10 mouse cellular contexts compared by ENCODE assay signal in the genomic region with DNA sequence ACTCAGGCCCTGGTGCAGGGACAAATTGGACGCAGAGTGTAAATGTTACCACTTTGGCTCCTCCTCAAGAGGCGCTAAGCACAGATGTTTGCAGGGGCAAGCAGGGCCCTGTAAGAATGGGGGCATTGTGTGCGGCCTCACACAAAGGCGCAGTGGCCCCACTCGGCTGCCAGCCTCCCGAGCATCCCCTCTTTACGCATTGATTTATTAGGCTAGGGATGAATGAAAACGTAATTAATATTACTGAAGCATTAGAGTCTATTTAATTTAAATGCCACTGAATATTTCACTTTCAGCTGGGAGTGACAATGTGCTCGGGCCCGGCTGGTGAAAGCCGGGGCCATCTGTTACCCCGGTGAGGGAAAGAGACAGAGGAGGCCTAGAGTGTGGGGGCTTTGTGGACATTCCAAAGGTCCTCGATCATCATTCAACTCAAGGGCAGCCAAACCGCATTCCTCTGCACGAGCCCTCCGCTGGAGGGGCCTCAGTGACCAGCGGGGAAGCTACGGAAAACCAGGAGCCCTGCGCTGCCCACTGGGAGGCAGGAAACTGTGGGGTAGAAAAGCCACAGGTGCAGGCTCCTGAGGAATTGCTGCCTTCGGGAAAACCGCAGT. TPM values are rescaled to one million over a fixed set of nuclear protein-coding genes. Genes with fewer than 3 reads are reported as not detected.
A peak's percentile ranks its signal among the peaks of the same experiment; 100 is the strongest.
DNase-seq lines count a peak whose midpoint lies in the region; ATAC-seq and TF ChIP-seq lines count a peak whose summit lies in the region.
"Had no signal": no experiment of that assay in that cellular context is flagged by ENCODE, and none has a peak within 500 bp of the region (broad histone marks: within the 10 kb centered on the region; RNA-seq: fewer than 3 reads in every experiment).

No protein-coding gene starts in this region.

- 0 out of 2 replicates have a peak, but pooled peaks cover 5% of the 10 kb centered on the region for H3K27me3 ChIP-seq in intestine, embryonic 14.5 days (replicated peaks; ENCODE audit: control insufficient read depth, insufficient read depth, low read length)
- H3K27me3 ChIP-seq in intestine, postnatal 0 days (replicated peaks; ENCODE audit: control insufficient read depth, insufficient read depth, low read length), result 0 out of 2 replicates have a peak, but pooled peaks cover 6% of the 10 kb centered on the region
- no peaks in the 10 kb centered on the region; the same call in 1 of the 2 replicates for H3K27me3 ChIP-seq in forebrain, embryonic 14.5 days (replicated peaks; ENCODE audit: control insufficient read depth, insufficient read depth, low read length)
- H3K27me3 ChIP-seq in midbrain, embryonic 12.5 days, result peaks cover 80% of the 10 kb centered on the region

- peak; percentile 59 for DNase-seq in intestine, embryonic 14.5 days (ENCODE audit: low spot score)
- peak; percentile 74 for DNase-seq in brain, adult 2 months (ENCODE audit: low read depth, low spot score)
- DNase-seq in forebrain, embryonic 14.5 days (ENCODE audit: low spot score), result peak; percentile 81
- no peak for DNase-seq in adrenal gland, adult 8-10 months
- no peak for DNase-seq in thymus, postnatal 14 days
- no peak for DNase-seq in urinary bladder, postnatal 10 days (ENCODE audit: low spot score)

- 6% methylated on average over 21 of the region's 21 CpGs for WGBS in intestine, embryonic 14.5 days
- WGBS in intestine, postnatal 0 days, result 9% methylated on average over 21 of the region's 21 CpGs
- WGBS in forebrain, embryonic 14.5 days, result 2% methylated on average over 21 of the region's 21 CpGs
- 3% methylated on average over 21 of the region's 21 CpGs for WGBS in midbrain, embryonic 12.5 days

- TF ChIP-seq CTCF in intestine, postnatal 0 days (IDR thresholded peaks at IDR 0.05; ENCODE audit: low read depth), result no peak

- no peak overlapping the region for H3K9ac ChIP-seq in intestine, embryonic 14.5 days (ENCODE audit: low read length)
- no peak overlapping the region for H3K9ac ChIP-seq in intestine, postnatal 0 days (ENCODE audit: low read depth, low read length)
- no peak overlapping the region for H3K9ac ChIP-seq in forebrain, embryonic 14.5 days (ENCODE audit: low read length)
- H3K9ac ChIP-seq in midbrain, embryonic 12.5 days (replicated peaks), result no peak overlapping the region
- H3K9ac ChIP-seq: liver, embryonic 14.5 days had no signal

- H3K4me1 ChIP-seq in intestine, embryonic 14.5 days (replicated peaks; ENCODE audit: control insufficient read depth, insufficient read depth, low read length), result peaks cover 6% of the 10 kb centered on the region
- H3K4me1 ChIP-seq in intestine, postnatal 0 days (replicated peaks; ENCODE audit: control insufficient read depth, insufficient read depth, low read length), result no peaks in the 10 kb centered on the region
- H3K4me1 ChIP-seq in forebrain, embryonic 14.5 days (ENCODE audit: control insufficient read depth, insufficient read depth, low read length), result peaks cover 20% of the 10 kb centered on the region
- peaks cover 44% of the 10 kb centered on the region for H3K4me1 ChIP-seq in midbrain, embryonic 12.5 days

- H3K36me3 ChIP-seq in intestine, embryonic 14.5 days (ENCODE audit: control insufficient read depth, insufficient read depth, low read length), result no peaks in the 10 kb centered on the region
- H3K36me3 ChIP-seq in intestine, postnatal 0 days (ENCODE audit: control insufficient read depth, insufficient read depth), result no peaks in the 10 kb centered on the region
- H3K36me3 ChIP-seq in forebrain, embryonic 14.5 days (ENCODE audit: control insufficient read depth, insufficient read depth, low read length), result no peaks in the 10 kb centered on the region
- no peaks in the 10 kb centered on the region for H3K36me3 ChIP-seq in midbrain, embryonic 12.5 days

- no peaks in the 10 kb centered on the region for H3K9me3 ChIP-seq in intestine, embryonic 14.5 days (ENCODE audit: control insufficient read depth, low read length)
- H3K9me3 ChIP-seq in intestine, postnatal 0 days (ENCODE audit: control insufficient read depth), result no peaks in the 10 kb centered on the region
- no peaks in the 10 kb centered on the region for H3K9me3 ChIP-seq in forebrain, embryonic 14.5 days (replicated peaks; ENCODE audit: control insufficient read depth, low read length)
- no peaks in the 10 kb centered on the region for H3K9me3 ChIP-seq in midbrain, embryonic 12.5 days

- H3K27ac ChIP-seq in intestine, embryonic 14.5 days (ENCODE audit: low read depth), result no peak overlapping the region
- H3K27ac ChIP-seq in intestine, postnatal 0 days (ENCODE audit: low read depth, low read length), result no peak overlapping the region
- H3K27ac ChIP-seq in forebrain, embryonic 14.5 days (ENCODE audit: low read depth, low read length), result no peak overlapping the region
- H3K27ac ChIP-seq in midbrain, embryonic 12.5 days (replicated peaks), result peak overlapping the region; percentile 70
- H3K27ac ChIP-seq: liver, embryonic 14.5 days had no signal

- H3K4me3 ChIP-seq in intestine, embryonic 14.5 days (ENCODE audit: low read depth, low read length), result no peak overlapping the region
- no peak overlapping the region for H3K4me3 ChIP-seq in intestine, postnatal 0 days (ENCODE audit: low read depth, low read length)
- H3K4me3 ChIP-seq in forebrain, embryonic 14.5 days (ENCODE audit: low read depth, low read length), result no peak overlapping the region
- peak overlapping the region; percentile 4; the same call in 1 of the 2 replicates for H3K4me3 ChIP-seq in midbrain, embryonic 12.5 days
- H3K4me3 ChIP-seq: erythroblast, embryonic 14.5 days had no signal

- H3K4me2 ChIP-seq in intestine, embryonic 14.5 days (ENCODE audit: low read length), result peak overlapping the region; percentile 27; the same call in 1 of the 2 replicates
- H3K4me2 ChIP-seq in intestine, postnatal 0 days (replicated peaks; ENCODE audit: low read depth), result no peak overlapping the region
- peak overlapping the region; percentile 29 for H3K4me2 ChIP-seq in forebrain, embryonic 14.5 days (ENCODE audit: low read length)
- peak overlapping the region; percentile 45 for H3K4me2 ChIP-seq in midbrain, embryonic 12.5 days (replicated peaks)

- ATAC-seq in intestine, embryonic 14.5 days (replicated peaks; ENCODE audit: low FRiP score, low TSS enrichment, low read depth), result peak; percentile 67; the same call in 1 of the 2 replicates
- no peak for ATAC-seq in intestine, postnatal 0 days
- ATAC-seq in forebrain, embryonic 14.5 days, result peak; percentile 81
- peak; percentile 83 for ATAC-seq in midbrain, embryonic 12.5 days (ENCODE audit: low FRiP score, low read depth)

RNA-seq across cellular contexts. Expression of a gene that starts 56.5 kb away (rescaled TPM):
- polyA plus RNA-seq in intestine, embryonic 14.5 days (2014; fragmentation: Nextera tagmentation; extraction: Ambion mirVana), result 0.19 and 2.2 TPM in 2 replicates
- polyA plus RNA-seq in intestine, postnatal 0 days (2015; fragmentation: Nextera tagmentation; extraction: Ambion mirVana), result 0.43 and 0.51 TPM in 2 replicates
- polyA plus RNA-seq in forebrain, embryonic 14.5 days (2014; fragmentation: Nextera tagmentation; extraction: Ambion mirVana), result 44.5 and 51.8 TPM in 2 replicates
- 21.5 and 74.8 TPM in 2 replicates for polyA plus RNA-seq in midbrain, embryonic 12.5 days (2016; fragmentation: Nextera tagmentation; extraction: Ambion mirVana)
- total RNA-seq in adrenal gland, adult 8-10 months (2022), result not detected

Comparison
In these comparisons a context has a peak if more than half of its experiments do, and no peak if none do; other contexts are left out.
1. DNase-seq: peak in intestine, embryonic 14.5 days (single experiment), brain, adult 2 months (single experiment) and forebrain, embryonic 14.5 days (single experiment); none in adrenal gland, adult 8-10 months (single experiment), thymus, postnatal 14 days (single experiment) and urinary bladder, postnatal 10 days (single experiment).